Comparison of ENCODE assay signal across 8 mouse cellular contexts in genomic region chr13:73159865-73160264, GRCm38 (mm10).
DNase-seq lines count a peak whose midpoint lies in the region; ATAC-seq and TF ChIP-seq lines count a peak whose summit lies in the region.

No protein-coding gene starts in this region.

- no peak overlapping the region for H3K9ac ChIP-seq in lung, postnatal 0 days (replicated peaks; ENCODE audit: low read depth)
- H3K9ac ChIP-seq in intestine, embryonic 15.5 days: no peak overlapping the region

- no peaks in the 10 kb centered on the region for H3K9me3 ChIP-seq in lung, postnatal 0 days (ENCODE audit: low read length)
- no peaks in the 10 kb centered on the region for H3K9me3 ChIP-seq in intestine, embryonic 15.5 days

- no peak for TF ChIP-seq POLR2A in olfactory bulb, adult 2 months (IDR thresholded peaks at IDR 0.05; ENCODE audit: insufficient read depth, low read depth, low read length)

- peak; percentile 14 to 26 for DNase-seq in cerebellum, postnatal 10 days
- DNase-seq in cerebellum, adult 9-10 months: no peak
- DNase-seq in lung, postnatal 0 days (ENCODE audit: low spot score): no peak
- no peak for DNase-seq in lung, postnatal 10 days
- DNase-seq in natural killer cell, adult 2 months (ENCODE audit: low spot score in 2 of 2): no peak
- no peak for DNase-seq in Muller cell, postnatal 12 days (ENCODE audit: inconsistent ontology term)

- WGBS in lung, postnatal 0 days: 10% methylated on average over 9 of the region's 9 CpGs
- 15% methylated on average over 9 of the region's 9 CpGs for WGBS in intestine, embryonic 15.5 days
- 27% methylated on average over 9 of the region's 9 CpGs for WGBS in olfactory bulb, adult 2 months

- no peaks in the 10 kb centered on the region for H3K36me3 ChIP-seq in lung, postnatal 0 days (ENCODE audit: insufficient read depth, low read length)
- H3K36me3 ChIP-seq in intestine, embryonic 15.5 days: no peaks in the 10 kb centered on the region

- no peak overlapping the region for H3K4me3 ChIP-seq in lung, postnatal 0 days (ENCODE audit: low read depth, low read length)
- peak overlapping the region; percentile 31; the same call in 1 of the 2 replicates for H3K4me3 ChIP-seq in intestine, embryonic 15.5 days (replicated peaks)
- H3K4me3 ChIP-seq in olfactory bulb, adult 2 months (ENCODE audit: insufficient read depth, low read depth, low read length): 0 out of 2 replicates have a peak overlapping the region, but pooled peaks have one; percentile 19

- H3K4me1 ChIP-seq in lung, postnatal 0 days (ENCODE audit: insufficient read depth, low read depth, low read length): no peaks in the 10 kb centered on the region
- peaks cover 3% of the 10 kb centered on the region; the same call in 1 of the 2 replicates for H3K4me1 ChIP-seq in intestine, embryonic 15.5 days (replicated peaks)
- H3K4me1 ChIP-seq in olfactory bulb, adult 2 months (ENCODE audit: control insufficient read depth, insufficient read depth, low read length): peaks cover 5% of the 10 kb centered on the region

- no peaks in the 10 kb centered on the region for H3K27me3 ChIP-seq in lung, postnatal 0 days (replicated peaks; ENCODE audit: insufficient read depth, low read length)
- no peaks in the 10 kb centered on the region; the same call in 1 of the 2 replicates for H3K27me3 ChIP-seq in intestine, embryonic 15.5 days (replicated peaks)

- no peak for TF ChIP-seq EP300 in lung, postnatal 0 days (IDR thresholded peaks at IDR 0.05)

- TF ChIP-seq CTCF in lung, postnatal 0 days (IDR thresholded peaks at IDR 0.05): no peak
- no peak for TF ChIP-seq CTCF in olfactory bulb, adult 2 months (IDR thresholded peaks at IDR 0.05; ENCODE audit: insufficient read depth, low read depth, low read length)

- ATAC-seq in lung, postnatal 0 days: no peak; the same call in 1 of the 2 replicates
- peak; percentile 24; the same call in 1 of the 2 replicates for ATAC-seq in intestine, embryonic 15.5 days

- no peak overlapping the region for H3K27ac ChIP-seq in lung, postnatal 0 days (ENCODE audit: low read length)
- no peak overlapping the region for H3K27ac ChIP-seq in intestine, embryonic 15.5 days
- H3K27ac ChIP-seq in olfactory bulb, adult 2 months (ENCODE audit: insufficient read depth, low read depth, low read length): no peak overlapping the region

- H3K4me2 ChIP-seq in lung, postnatal 0 days (replicated peaks; ENCODE audit: low read depth, low read length): peak overlapping the region; percentile 25; the same call in 1 of the 2 replicates
- H3K4me2 ChIP-seq in intestine, embryonic 15.5 days (replicated peaks): peak overlapping the region; percentile 68

Comparison
In these comparisons a context has a peak if more than half of its experiments do, and no peak if none do; other contexts are left out.
1. DNase-seq: peak in cerebellum, postnatal 10 days (2 of 2); none in cerebellum, adult 9-10 months (single experiment), lung, postnatal 0 days (single experiment), lung, postnatal 10 days (single experiment), natural killer cell, adult 2 months (0 of 2) and Muller cell, postnatal 12 days (single experiment).